Mouse (Mus musculus): ENCODE measurements around the gene Slc25a11. TPM values are rescaled to one million over a fixed set of nuclear protein-coding genes. Genes with fewer than 3 reads are reported as not detected.

Slc25a11 gene
- polyA plus RNA-seq, 1 experiment from 2014 or later: 152 TPM

DNA sequence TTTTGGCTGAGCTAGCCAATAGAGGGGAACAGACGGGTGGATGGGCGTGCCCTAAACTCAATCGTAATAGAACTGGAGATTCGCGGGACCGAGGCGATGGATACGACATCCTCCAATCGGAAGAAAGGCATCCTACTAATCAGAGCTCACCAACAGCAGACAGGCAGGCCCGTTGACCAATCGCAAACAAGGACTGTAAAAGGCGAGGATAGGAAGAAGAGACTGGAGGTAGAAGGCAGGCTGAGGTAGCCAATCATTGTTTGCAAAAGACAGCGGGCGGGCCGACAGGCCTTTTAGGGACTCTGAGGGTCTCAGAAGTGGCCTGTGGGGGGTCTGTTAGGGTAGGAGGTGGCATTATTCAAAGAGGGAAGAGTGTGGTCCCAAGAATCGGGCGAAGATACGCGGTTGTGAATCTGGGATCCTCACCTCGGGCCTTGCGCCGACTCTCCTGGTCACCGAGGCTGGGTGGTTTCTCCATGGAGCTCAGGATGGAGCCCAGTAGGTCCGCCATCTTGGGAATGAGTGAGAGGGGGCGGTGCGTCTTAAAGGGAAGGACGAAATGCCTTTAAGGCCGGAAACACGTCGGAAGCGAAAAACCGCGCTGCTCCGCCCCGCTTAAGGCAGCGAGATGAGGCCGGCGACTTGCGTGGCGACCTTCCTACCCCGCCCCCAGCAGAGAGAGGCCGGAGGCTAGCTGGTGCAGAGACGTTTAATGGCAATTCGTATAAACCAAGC, 21.7 kb upstream of the Slc25a11 start, which contains the start of gene Spag7:
Gene Spag7, minus strand, starts transcription at position 646 of the 735 bp plus-strand sequence.
- CTCF ChIA-PET: interaction anchor here (0.9 to 1.7 kb wide), 5 partner anchors 9 to 28 kb away, joined by 3 to 7 read pairs (median 4); partner anchors contain the start of gene Eno3
- POLR2A ChIA-PET: interaction anchor here (0.7 to 6.5 kb wide), 7 partner anchors 12 to 1299 kb away, joined by 3 to 52 read pairs (median 11); partner anchors contain the start of genes Camta2, Eno3, Pfn1 and Rnf167
- in situ Hi-C loops (cut with MboI; ENCODE audit: low pct_unique_long_range_greater_than_20kb): no loop called here
- H3K27me3 ChIP-seq: no peaks in the 10 kb centered on the region
- ATAC-seq (peak; percentile 91), DNase-seq (ENCODE audit: low read depth, low spot score) (peak; percentile 98)
- no peak for TF ChIP-seq CTCF (IDR thresholded peaks at IDR 0.05)

DNA sequence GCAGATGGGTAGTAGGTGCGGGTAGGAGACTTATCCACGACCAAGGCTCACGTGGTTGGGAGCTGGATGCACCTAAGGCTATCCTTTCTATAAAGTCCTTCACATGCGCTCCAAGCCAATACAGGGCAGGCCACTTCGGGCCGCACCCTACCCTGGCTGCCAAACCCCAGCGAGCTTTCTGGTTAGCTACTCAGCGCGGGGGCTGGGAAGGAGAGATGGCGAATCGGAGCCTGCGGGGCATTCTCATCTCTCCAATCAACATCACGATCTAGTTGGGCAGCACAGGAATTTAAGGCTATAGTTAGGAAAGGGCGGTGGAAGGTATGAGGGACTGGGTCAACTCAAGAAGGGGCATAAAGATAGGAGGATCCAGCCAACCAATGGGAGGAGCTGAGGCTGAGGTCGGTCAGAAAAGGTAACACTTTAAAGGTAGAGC, 21.1 kb upstream of the Slc25a11 start:
- ATAC-seq (no peak), DNase-seq (ENCODE audit: low read depth, low spot score) (no peak)
- TF ChIP-seq CTCF (IDR thresholded peaks at IDR 0.05): no peak
- in situ Hi-C loops (cut with MboI; ENCODE audit: low pct_unique_long_range_greater_than_20kb): no loop called here
- H3K27me3 ChIP-seq: no peaks in the 10 kb centered on the region
- ChIA-PET CTCF (interaction anchor here (0.9 to 1.7 kb wide), 5 partner anchors 9 to 29 kb away, joined by 3 to 7 read pairs (median 4); partner anchors contain the start of gene Eno3), POLR2A (interaction anchor here (0.6 to 6.5 kb wide), 6 partner anchors 11 to 40 kb away, joined by 3 to 52 read pairs (median 13); partner anchors contain the start of genes Camta2, Eno3, Pfn1 and Rnf167)

DNA sequence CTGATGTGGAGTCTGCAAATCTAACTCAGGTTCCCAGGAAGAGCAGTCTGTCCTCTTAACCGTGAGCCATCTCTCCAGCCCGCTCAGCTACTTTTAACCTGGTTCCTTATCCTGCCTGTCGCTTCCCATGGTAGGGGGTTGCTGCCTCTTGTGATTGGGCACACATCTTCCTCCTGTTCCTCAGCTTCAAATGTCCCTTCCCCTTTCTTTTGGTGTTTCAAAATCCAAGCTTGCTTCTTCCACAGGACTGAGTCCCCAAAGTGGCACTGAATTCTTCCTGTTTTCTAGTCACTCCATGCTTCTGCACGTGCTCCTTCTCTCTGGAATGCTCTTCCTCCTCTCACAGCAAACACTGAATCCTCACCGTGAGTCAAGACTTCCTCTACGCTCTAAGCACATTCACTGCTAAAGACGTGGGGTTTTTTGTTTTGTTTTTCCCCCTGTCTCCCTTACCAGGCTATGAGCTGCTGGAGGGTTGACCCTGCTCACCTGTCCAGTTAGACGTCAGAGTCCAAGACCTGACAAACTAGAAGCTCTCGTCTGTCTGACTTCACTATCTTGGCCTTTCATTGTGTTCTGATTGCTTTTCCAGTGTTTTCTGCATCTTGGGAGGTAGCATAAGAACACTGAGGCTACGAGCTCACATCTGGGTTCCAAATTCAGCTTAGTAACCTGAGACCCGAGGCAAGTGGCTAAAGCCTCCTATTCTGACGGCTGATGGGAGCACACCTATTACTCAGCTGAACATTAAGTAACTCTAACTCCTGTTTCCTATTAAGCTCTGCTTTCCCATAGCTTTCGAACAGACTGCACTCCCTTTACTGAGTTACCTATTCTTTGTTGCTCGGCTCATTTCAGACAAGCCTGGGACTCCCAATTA, 20.2 kb upstream of the Slc25a11 start:
- H3K27me3 ChIP-seq: no peaks in the 10 kb centered on the region
- TF ChIP-seq CTCF (IDR thresholded peaks at IDR 0.05): no peak
- no peak for ATAC-seq
- in situ Hi-C loops (cut with MboI; ENCODE audit: low pct_unique_long_range_greater_than_20kb): no loop called here
- POLR2A ChIA-PET: interaction anchor here (0.6 to 6.5 kb wide), 6 partner anchors 10 to 41 kb away, joined by 3 to 52 read pairs (median 13); partner anchors contain the start of genes Camta2, Eno3, Pfn1 and Rnf167
- DNase-seq (ENCODE audit: low read depth, low spot score): no peak
- CTCF ChIA-PET: interaction anchor here (1.2 to 1.7 kb wide), 4 partner anchors 8 to 30 kb away, joined by 3 to 5 read pairs (median 4); partner anchors contain the start of genes Eno3, Rnf167 and Slc25a11

GRCm38 (mm10) chr11:70666687-70667086, 19.4 kb upstream of the Slc25a11 start:
- no peaks in the 10 kb centered on the region for H3K27me3 ChIP-seq
- no peak for TF ChIP-seq CTCF (IDR thresholded peaks at IDR 0.05)
- ChIA-PET POLR2A (interaction anchor here (2.4 to 6.5 kb wide), 4 partner anchors 10 to 21 kb away, joined by 11 to 52 read pairs (median 18); partner anchors contain the start of genes Camta2, Eno3, Pfn1 and Rnf167), CTCF (interaction anchor here (1.2 kb wide), 1 partner anchor 20 kb away, joined by 3 read pairs; the partner anchor contains the start of genes Rnf167 and Slc25a11)
- DNase-seq (ENCODE audit: low read depth, low spot score) (no peak), ATAC-seq (no peak)
- in situ Hi-C loops (cut with MboI; ENCODE audit: low pct_unique_long_range_greater_than_20kb): no loop called here

DNA sequence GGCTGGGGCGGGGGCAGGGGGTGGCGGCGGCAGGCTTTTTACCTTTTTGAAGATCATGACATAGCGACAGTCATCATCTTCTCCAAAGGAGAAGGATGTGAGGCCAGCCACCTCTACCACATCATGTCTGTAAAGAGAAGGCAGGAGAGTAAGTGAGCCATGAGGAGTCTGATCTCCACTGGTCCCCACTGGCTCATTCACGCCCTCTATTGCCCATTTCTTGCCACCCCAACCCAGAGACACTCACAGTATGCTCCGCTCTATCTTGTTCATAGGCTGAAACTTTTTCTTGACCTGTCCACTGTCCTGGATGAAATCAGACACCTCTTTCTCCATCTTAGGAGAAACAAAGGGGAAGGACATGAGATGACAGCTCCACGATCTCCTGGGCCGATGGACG, 17.5 kb upstream of the Slc25a11 start:
- ATAC-seq (no peak), DNase-seq (ENCODE audit: low read depth, low spot score) (no peak)
- in situ Hi-C loops (cut with MboI; ENCODE audit: low pct_unique_long_range_greater_than_20kb): no loop called here
- no peak for TF ChIP-seq CTCF (IDR thresholded peaks at IDR 0.05)
- ChIA-PET CTCF (no interaction called here), POLR2A (interaction anchor here (6.5 kb wide), 1 partner anchor 8 kb away, joined by 52 read pairs; the partner anchor contains the start of genes Eno3 and Pfn1)
- no peaks in the 10 kb centered on the region for H3K27me3 ChIP-seq

- ChIA-PET CTCF (no interaction called here), POLR2A (no interaction called here)
- no peak for DNase-seq (ENCODE audit: low read depth, low spot score)
- no peak for ATAC-seq
- H3K27me3 ChIP-seq: no peaks in the 10 kb centered on the region
- no peak for TF ChIP-seq CTCF (IDR thresholded peaks at IDR 0.05)
- in situ Hi-C loops (cut with MboI; ENCODE audit: low pct_unique_long_range_greater_than_20kb): no loop called here
These were observed 16.7 kb upstream of the Slc25a11 start for GRCm38 (mm10) chr11:70663957-70664356.

DNA sequence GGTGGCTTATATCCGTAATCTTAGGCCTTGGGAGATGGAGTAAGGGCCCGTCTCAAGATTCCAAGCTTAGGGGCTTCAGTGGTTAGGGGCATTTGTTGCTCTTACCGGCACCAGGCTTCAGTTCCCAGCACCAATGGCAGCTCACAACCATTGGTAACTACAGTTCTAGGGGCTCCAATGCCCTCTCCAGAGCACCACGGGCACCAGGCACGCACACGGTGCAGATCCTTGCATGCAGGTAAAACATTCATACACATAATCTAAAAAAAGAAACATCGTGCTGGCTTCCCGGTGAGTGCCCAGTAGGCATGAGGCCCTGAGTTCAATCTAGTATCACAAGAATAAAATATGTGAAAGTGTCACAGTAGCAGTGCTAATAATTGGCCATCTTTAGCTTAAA, 15.8 kb upstream of the Slc25a11 start:
- no peak for ATAC-seq
- no peaks in the 10 kb centered on the region for H3K27me3 ChIP-seq
- CTCF ChIA-PET: interaction anchor here (1.0 kb wide), 1 partner anchor 14 kb away, joined by 3 read pairs; no protein-coding TSS in a partner anchor
- POLR2A ChIA-PET: interaction anchor here (0.6 kb wide), 1 partner anchor 26 kb away, joined by 6 read pairs; no protein-coding TSS in a partner anchor
- TF ChIP-seq CTCF (IDR thresholded peaks at IDR 0.05): no peak
- no peak for DNase-seq (ENCODE audit: low read depth, low spot score)
- in situ Hi-C loops (cut with MboI; ENCODE audit: low pct_unique_long_range_greater_than_20kb): no loop called here

GRCm38 (mm10) chr11:70660571-70660970, 13.3 kb upstream of the Slc25a11 start:
- ATAC-seq: no peak
- in situ Hi-C loops (cut with MboI; ENCODE audit: low pct_unique_long_range_greater_than_20kb): no loop called here
- TF ChIP-seq CTCF (IDR thresholded peaks at IDR 0.05): no peak
- ChIA-PET POLR2A (no interaction called here), CTCF (no interaction called here)
- no peaks in the 10 kb centered on the region for H3K27me3 ChIP-seq
- DNase-seq (ENCODE audit: low read depth, low spot score): no peak

- no peak for DNase-seq (ENCODE audit: low read depth, low spot score)
- POLR2A ChIA-PET: interaction anchor here (6.4 kb wide), 1 partner anchor 9 kb away, joined by 52 read pairs; the partner anchor contains the start of gene Spag7
- no peak for TF ChIP-seq CTCF (IDR thresholded peaks at IDR 0.05)
- H3K27me3 ChIP-seq: no peaks in the 10 kb centered on the region
- in situ Hi-C loops (cut with MboI; ENCODE audit: low pct_unique_long_range_greater_than_20kb): no loop called here
- CTCF ChIA-PET: interaction anchor here (1.5 kb wide), 1 partner anchor 9 kb away, joined by 4 read pairs; no protein-coding TSS in a partner anchor
- no peak for ATAC-seq
These were observed 11.7 kb upstream of the Slc25a11 start for GRCm38 (mm10) chr11:70658942-70659341.

DNA sequence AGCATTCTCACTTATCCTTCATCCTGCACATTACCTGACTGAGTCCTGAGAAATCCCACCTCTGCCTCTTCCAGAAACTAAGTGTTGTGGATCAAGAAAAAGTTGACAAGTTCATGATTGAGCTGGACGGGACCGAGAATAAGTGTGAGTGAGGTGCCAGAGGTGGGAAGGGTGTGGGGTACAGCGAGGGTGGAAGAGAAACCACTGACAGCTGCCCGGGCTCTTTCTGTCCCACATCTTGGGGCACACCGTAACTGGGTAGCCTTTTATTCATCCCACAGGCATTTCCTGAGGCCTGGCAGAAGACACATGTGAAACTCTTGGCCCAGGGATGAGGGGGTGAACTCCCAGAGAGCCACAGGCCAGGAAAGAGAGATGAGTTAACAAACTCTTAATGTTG, 11.2 kb upstream of the Slc25a11 start:
- ChIA-PET POLR2A (interaction anchor here (6.4 kb wide), 1 partner anchor 9 kb away, joined by 52 read pairs; the partner anchor contains the start of gene Spag7), CTCF (no interaction called here)
- no peak for TF ChIP-seq CTCF (IDR thresholded peaks at IDR 0.05)
- in situ Hi-C loops (cut with MboI; ENCODE audit: low pct_unique_long_range_greater_than_20kb): no loop called here
- ATAC-seq (no peak), DNase-seq (ENCODE audit: low read depth, low spot score) (no peak)
- no peaks in the 10 kb centered on the region for H3K27me3 ChIP-seq

Data from Patski (cell line).